Mouse (Mus musculus) heart, adult 2 months (tissue): Measurements from ENCODE around the gene Tnfaip8l1.

Source experiments
- CTCF ChIP-seq: fragments of 200-600 bp; IDR thresholded peaks from 2 replicates; pipeline ENCODE4 v1.8.1; 2022; ENCODE audit warnings: antibody characterized with exemption, mild to moderate bottlenecking, moderate library complexity
- EP300 ChIP-seq: fragments of 200-500 bp; IDR thresholded peaks from 2 replicates; pipeline ENCODE4 v1.6.1; 2011; ENCODE audit warnings: low read depth, low read length, control low read depth; ENCODE audit not compliant: insufficient read depth
- POLR2A ChIP-seq: fragments of 200-500 bp; IDR thresholded peaks from 2 replicates; pipeline ENCODE4 v1.6.1; 2011; ENCODE audit warnings: mild to moderate bottlenecking, low read depth, low read length, control low read depth; ENCODE audit not compliant: insufficient read depth

GRCm38 (mm10) chr17:56146131-56146530 is 16.1 kb upstream of the Tnfaip8l1 start:
- TF ChIP-seq CTCF (no peak), EP300 (no peak), POLR2A (no peak)
